8 mouse cellular contexts compared by ENCODE assay signal in genomic region chr9:23027377-23028313, GRCm38 (mm10).
DNase-seq lines count a peak whose midpoint lies in the region; ATAC-seq and TF ChIP-seq lines count a peak whose summit lies in the region.
"Had no signal": no experiment of that assay in that cellular context is flagged by ENCODE, and none has a peak within 500 bp of the region (broad histone marks: within the 10 kb centered on the region; RNA-seq: fewer than 3 reads in every experiment).

No protein-coding gene starts in this region.

- no peak overlapping the region for H3K4me3 ChIP-seq in E14TG2a.4 (replicated peaks; ENCODE audit: low read length)
- H3K4me3 ChIP-seq in heart, postnatal 0 days (ENCODE audit: low read depth, low read length) = no peak overlapping the region
- no peak overlapping the region for H3K4me3 ChIP-seq in lung, embryonic 16.5 days (ENCODE audit: low read length)
- H3K4me3 ChIP-seq: heart, embryonic 15.5 days had no signal

- H3K36me3 ChIP-seq in E14TG2a.4 (ENCODE audit: insufficient read depth, low read length) = no peaks in the 10 kb centered on the region
- no peaks in the 10 kb centered on the region for H3K36me3 ChIP-seq in heart, postnatal 0 days (replicated peaks; ENCODE audit: control insufficient read depth, insufficient read depth, low read length)
- no peaks in the 10 kb centered on the region for H3K36me3 ChIP-seq in lung, embryonic 16.5 days (ENCODE audit: control insufficient read depth, insufficient read depth, low read length)
- H3K36me3 ChIP-seq: heart, embryonic 15.5 days had no signal

- WGBS in heart, postnatal 0 days = 79% methylated on average over 9 of the region's 9 CpGs
- WGBS in lung, embryonic 16.5 days = 73% methylated on average over 9 of the region's 9 CpGs

- peak; percentile 86 for DNase-seq in R1 (ENCODE audit: low read depth, low spot score)
- DNase-seq in embryo, embryonic 11 days = peak; percentile 74
- peak; percentile 42 for DNase-seq in heart, postnatal 0 days (ENCODE audit: low spot score)
- DNase-seq in kidney, postnatal 36 days = peak; percentile 71 to 85
- DNase-seq in right cerebral cortex, adult 18-20 months = peak; percentile 68

- no peak for TF ChIP-seq EP300 in heart, postnatal 0 days (IDR thresholded peaks at IDR 0.05; ENCODE audit: low read depth)

- H3K27ac ChIP-seq in heart, postnatal 0 days (ENCODE audit: low read depth) = no peak overlapping the region
- no peak overlapping the region for H3K27ac ChIP-seq in lung, embryonic 16.5 days (ENCODE audit: low read length)
- H3K27ac ChIP-seq: heart, embryonic 15.5 days had no signal

- 0 out of 2 replicates have a peak, but pooled peaks cover 3% of the 10 kb centered on the region for H3K4me1 ChIP-seq in E14TG2a.4 (replicated peaks; ENCODE audit: low read depth, low read length)
- H3K4me1 ChIP-seq in heart, postnatal 0 days (ENCODE audit: control insufficient read depth, insufficient read depth) = 0 out of 2 replicates have a peak, but pooled peaks cover 4% of the 10 kb centered on the region
- peaks cover 21% of the 10 kb centered on the region for H3K4me1 ChIP-seq in lung, embryonic 16.5 days (replicated peaks; ENCODE audit: control insufficient read depth, insufficient read depth, low read length)

- no peak overlapping the region for H3K4me2 ChIP-seq in heart, postnatal 0 days (ENCODE audit: low read depth, low read length)
- no peak overlapping the region for H3K4me2 ChIP-seq in lung, embryonic 16.5 days (ENCODE audit: low read depth, low read length)
- H3K4me2 ChIP-seq: heart, embryonic 15.5 days had no signal

- H3K9me3 ChIP-seq in E14TG2a.4 (ENCODE audit: low read length) = no peaks in the 10 kb centered on the region
- no peaks in the 10 kb centered on the region for H3K9me3 ChIP-seq in heart, postnatal 0 days (replicated peaks; ENCODE audit: control insufficient read depth, low read length)
- H3K9me3 ChIP-seq in lung, embryonic 16.5 days (ENCODE audit: control insufficient read depth, low read length) = no peaks in the 10 kb centered on the region
- H3K9me3 ChIP-seq: heart, embryonic 15.5 days had no signal

- peak; percentile 17; the same call in 1 of the 2 replicates for ATAC-seq in heart, postnatal 0 days (ENCODE audit: insufficient read depth, low read depth)
- peak; percentile 57 for ATAC-seq in lung, embryonic 16.5 days (ENCODE audit: low read depth)

- TF ChIP-seq CTCF in E14TG2a.4 (conservative IDR thresholded peaks at IDR 0.05; ENCODE audit: low read length) = peak; percentile 57
- TF ChIP-seq CTCF in heart, postnatal 0 days (IDR thresholded peaks at IDR 0.05; ENCODE audit: low read depth) = peak; percentile 85

- no peak overlapping the region for H3K9ac ChIP-seq in heart, postnatal 0 days (replicated peaks; ENCODE audit: low read depth, low read length)
- no peak overlapping the region for H3K9ac ChIP-seq in lung, embryonic 16.5 days (ENCODE audit: low read length)
- H3K9ac ChIP-seq: heart, embryonic 15.5 days had no signal

- peaks cover 30% of the 10 kb centered on the region for H3K27me3 ChIP-seq in E14TG2a.4 (ENCODE audit: insufficient read depth, low read length)
- no peaks in the 10 kb centered on the region for H3K27me3 ChIP-seq in heart, postnatal 0 days (ENCODE audit: control insufficient read depth, insufficient read depth, low read length)
- no peaks in the 10 kb centered on the region for H3K27me3 ChIP-seq in lung, embryonic 16.5 days (ENCODE audit: control insufficient read depth, insufficient read depth, low read depth, low read length)
- H3K27me3 ChIP-seq: heart, embryonic 15.5 days had no signal
